Mouse (Mus musculus) cortical plate, adult 2 months (tissue): Measurements from ENCODE around the gene Crhr2.

Experiments
- CTCF ChIP-seq: fragments of 200-500 bp; IDR thresholded peaks from 2 replicates; pipeline ENCODE4 v1.5.1; 2011; ENCODE audit warnings: mild to moderate bottlenecking, control low read depth, low read length; ENCODE audit not compliant: insufficient read depth; ENCODE audit errors: extremely low read depth
- POLR2A ChIP-seq: fragments of 200-500 bp; IDR thresholded peaks from 2 replicates; pipeline ENCODE4 v1.6.1; 2011; ENCODE audit warnings: mild to moderate bottlenecking, low read length, control low read depth; ENCODE audit not compliant: insufficient read depth; ENCODE audit errors: extremely low read depth

GRCm38 (mm10) chr6:55126576-55126975, 6.2 kb downstream of the Crhr2 start:
- TF ChIP-seq POLR2A = no peak
- no peak for TF ChIP-seq CTCF
